Mouse (Mus musculus) macrophage (primary cell): Measurements from ENCODE around the gene Gimap4. TPM values are rescaled to one million over a fixed set of nuclear protein-coding genes. Genes with fewer than 3 reads are reported as not detected.
"Not testable (repeated sequence)": the region's sequence is repeated elsewhere in the genome, so short reads cannot be mapped to it uniquely, and the experiment has no call there.

Source experiments
- H3K27ac ChIP-seq: fragments of 350-480 bp; formaldehyde crosslinking; 2 replicates; pipeline ENCODE4 v1.9.0; 2021
- H3K36me3 ChIP-seq: fragments of 350-480 bp; formaldehyde crosslinking; 2 replicates; pipeline ENCODE4 v1.9.0; 2021; ENCODE audit errors: inconsistent target
- H3K4me3 ChIP-seq: fragments of 350-480 bp; formaldehyde crosslinking; 2 replicates; pipeline ENCODE4 v1.9.0; 2021; ENCODE audit errors: inconsistent target
- H3K79me2 ChIP-seq: fragments of 350-480 bp; formaldehyde crosslinking; 2 replicates; pipeline ENCODE4 v1.9.0; 2021; ENCODE audit errors: inconsistent target
- WGBS: methylation state at CpG from one replicate; pipeline ENCODE4 v1.1.7; 2026; ENCODE audit warnings: inconsistent platforms; ENCODE audit not compliant: missing documents; 5-methylcytosine and 5-hydroxymethylcytosine counted together
- polyA plus RNA-seq: library from polyadenylated mRNA; stranded (reverse); fragments of 250-400 nt; gene quantifications from 3 replicates; pipeline ENCODE4 v1.2.4, GENCODE M21; 2018; ENCODE audit warnings: inconsistent platforms

The Gimap4 gene
- polyA plus RNA-seq, 1 experiment from 2014 or later, result 1.1 TPM

GRCm38 (mm10) chr6:48682271-48682670, 2.1 kb upstream of the Gimap4 start:
- 76% methylated on average over 4 of the region's 4 CpGs for WGBS
- Histone ChIP-seq H3K4me3 (no peak overlapping the region), H3K79me2 (no peaks in the 10 kb centered on the region), H3K36me3 (no peaks in the 10 kb centered on the region), H3K27ac (no peak overlapping the region)

GRCm38 (mm10) chr6:48683263-48683821, 1.0 kb upstream of the Gimap4 start:
- not testable (repeated sequence) for H3K27ac ChIP-seq, H3K4me3 ChIP-seq, H3K79me2 ChIP-seq, H3K36me3 ChIP-seq
- WGBS, result no CpG with 5 or more reads among the region's 4 CpGs

GRCm38 (mm10) chr6:48684806-48685205, 457 bp downstream of the Gimap4 start:
- H3K36me3 ChIP-seq, result no peaks in the 10 kb centered on the region
- no peak overlapping the region for H3K4me3 ChIP-seq
- no peak overlapping the region for H3K27ac ChIP-seq

GRCm38 (mm10) chr6:48685251-48685650, 902 bp downstream of the Gimap4 start:
- no peaks in the 10 kb centered on the region for H3K36me3 ChIP-seq
- H3K79me2 ChIP-seq, result no peaks in the 10 kb centered on the region
- H3K4me3 ChIP-seq, result no peak overlapping the region
- H3K27ac ChIP-seq, result no peak overlapping the region
- WGBS, result 78% methylated on average over 2 of the region's 2 CpGs

More at GRCm38 (mm10) chr6:48684806-48685205, 457 bp downstream of the Gimap4 start:
- WGBS, result 61% methylated on average over 4 of the region's 4 CpGs
- H3K79me2 ChIP-seq, result no peaks in the 10 kb centered on the region

- Histone ChIP-seq H3K4me3 (no peak overlapping the region), H3K36me3 (no peaks in the 10 kb centered on the region), H3K27ac (no peak overlapping the region), H3K79me2 (no peaks in the 10 kb centered on the region)
- 68% methylated on average over 7 of the region's 7 CpGs for WGBS
Observed at GRCm38 (mm10) chr6:48685694-48686665, 1.6 kb downstream of the Gimap4 start.

GRCm38 (mm10) chr6:48687077-48687476, 2.7 kb downstream of the Gimap4 start:
- WGBS, result 13% methylated on average over 2 of the region's 2 CpGs
- Histone ChIP-seq H3K4me3 (no peak overlapping the region), H3K27ac (no peak overlapping the region), H3K79me2 (no peaks in the 10 kb centered on the region), H3K36me3 (no peaks in the 10 kb centered on the region)

- no peaks in the 10 kb centered on the region for H3K36me3 ChIP-seq
Observed at GRCm38 (mm10) chr6:48689320-48689719, 5.0 kb downstream of the Gimap4 start.

GRCm38 (mm10) chr6:48692962-48693361, 8.6 kb downstream of the Gimap4 start:
- Histone ChIP-seq H3K4me3 (no peak overlapping the region), H3K27ac (no peak overlapping the region), H3K36me3 (no peaks in the 10 kb centered on the region), H3K79me2 (no peaks in the 10 kb centered on the region)
- WGBS, result 42% methylated on average over 6 of the region's 6 CpGs

More at GRCm38 (mm10) chr6:48689320-48689719, 5.0 kb downstream of the Gimap4 start:
- H3K4me3 ChIP-seq, result no peak overlapping the region
- WGBS, result 87% methylated on average over 2 of the region's 2 CpGs
- H3K27ac ChIP-seq, result no peak overlapping the region
- no peaks in the 10 kb centered on the region for H3K79me2 ChIP-seq

GRCm38 (mm10) chr6:48696830-48697554, 12.6 kb downstream of the Gimap4 start:
- Histone ChIP-seq H3K4me3 (no peak overlapping the region), H3K79me2 (no peaks in the 10 kb centered on the region), H3K27ac (no peak overlapping the region), H3K36me3 (no peaks in the 10 kb centered on the region)
- WGBS, result 96% methylated on average over 4 of the region's 4 CpGs

- H3K79me2 ChIP-seq, result no peaks in the 10 kb centered on the region
- H3K27ac ChIP-seq, result no peak overlapping the region
- H3K4me3 ChIP-seq, result no peak overlapping the region
- no peaks in the 10 kb centered on the region for H3K36me3 ChIP-seq
- 94% methylated on average over 1 of the region's 1 CpGs for WGBS
Observed at GRCm38 (mm10) chr6:48697555-48697930, 13.2 kb downstream of the Gimap4 start.

- no peaks in the 10 kb centered on the region for H3K79me2 ChIP-seq
- no peak overlapping the region for H3K4me3 ChIP-seq
- H3K27ac ChIP-seq, result no peak overlapping the region
- WGBS, result 60% methylated on average over 7 of the region's 7 CpGs
- H3K36me3 ChIP-seq, result no peaks in the 10 kb centered on the region
Observed at GRCm38 (mm10) chr6:48698066-48698856, 13.9 kb downstream of the Gimap4 start.

GRCm38 (mm10) chr6:48698888-48699287, 14.5 kb downstream of the Gimap4 start:
- H3K27ac ChIP-seq, result no peak overlapping the region
- H3K36me3 ChIP-seq, result no peaks in the 10 kb centered on the region
- no peak overlapping the region for H3K4me3 ChIP-seq
- no peaks in the 10 kb centered on the region for H3K79me2 ChIP-seq
- WGBS, result 0% methylated on average over 3 of the region's 3 CpGs

GRCm38 (mm10) chr6:48700251-48701075, 16.1 kb downstream of the Gimap4 start:
- H3K27ac ChIP-seq, result no peak overlapping the region
- no peaks in the 10 kb centered on the region for H3K79me2 ChIP-seq
- H3K36me3 ChIP-seq, result no peaks in the 10 kb centered on the region
- H3K4me3 ChIP-seq, result no peak overlapping the region
- 14% methylated on average over 5 of the region's 5 CpGs for WGBS
